Mouse (Mus musculus) bone marrow, adult 2 months (tissue): ENCODE data around the gene Abca9.

Experiments
- CTCF ChIP-seq: fragments of 200-500 bp; IDR thresholded peaks from 2 replicates; pipeline ENCODE4 v1.5.1; 2011; ENCODE audit warnings: low read length, control low read depth; ENCODE audit not compliant: control insufficient read depth, insufficient read depth
- POLR2A ChIP-seq: fragments of 200-500 bp; IDR thresholded peaks from 2 replicates; pipeline ENCODE4 v1.6.1; 2011; ENCODE audit warnings: low read depth, mild to moderate bottlenecking, control low read depth, low read length, borderline replicate concordance; ENCODE audit not compliant: control insufficient read depth

- TF ChIP-seq CTCF: no peak
- no peak for TF ChIP-seq POLR2A
These were observed 66.6 kb downstream of the Abca9 start for GRCm38 (mm10) chr11:110101437-110101836.
